Mouse (Mus musculus) neutrophil, adult 5-6 weeks (primary cell): ENCODE measurements around the gene Pla2g6. TPM values are rescaled to one million over a fixed set of nuclear protein-coding genes. Genes with fewer than 3 reads are reported as not detected.

Experiments
- ATAC-seq: fragments of 151-379, 151-347 bp; 2 replicates; pipeline ENCODE4 v1.8.0; 2017; ENCODE audit warnings: mild to moderate bottlenecking, moderate TSS enrichment; ENCODE audit not compliant: insufficient number of reproducible peaks, poor library complexity, low FRiP score, severe bottlenecking; ENCODE audit errors: extremely low read depth
- total RNA-seq: library from RNA; stranded (forward); fragments of 200-1000 nt; gene quantifications from 2 replicates; pipeline ENCODE4 v1.2.3, GENCODE M21; 2017

The Pla2g6 gene
- total RNA-seq, 1 experiment from 2014 or later, result 5.5 TPM

GRCm38 (mm10) chr15:79326971-79327961, 924 bp downstream of the Pla2g6 start:
- peak; percentile 28; the same call in 1 of the 2 replicates for ATAC-seq

- no peak for ATAC-seq
These were observed 1.9 kb downstream of the Pla2g6 start for GRCm38 (mm10) chr15:79326264-79326663.

GRCm38 (mm10) chr15:79325742-79326141, 2.4 kb downstream of the Pla2g6 start:
- no peak for ATAC-seq

GRCm38 (mm10) chr15:79324373-79324772, 3.8 kb downstream of the Pla2g6 start:
- no peak for ATAC-seq

GRCm38 (mm10) chr15:79323791-79324155, 4.4 kb downstream of the Pla2g6 start:
- no peak for ATAC-seq

GRCm38 (mm10) chr15:79322991-79323790, 5.0 kb downstream of the Pla2g6 start:
- peak; percentile 4; the same call in 1 of the 2 replicates for ATAC-seq

- ATAC-seq, result peak; percentile 10; the same call in 1 of the 2 replicates
These were observed 5.8 kb downstream of the Pla2g6 start for GRCm38 (mm10) chr15:79322281-79322990.

- no peak for ATAC-seq
These were observed 6.4 kb downstream of the Pla2g6 start for GRCm38 (mm10) chr15:79321733-79322190.

GRCm38 (mm10) chr15:79313848-79314369, 14.3 kb downstream of the Pla2g6 start:
- no peak for ATAC-seq

- ATAC-seq, result no peak
These were observed 20.3 kb downstream of the Pla2g6 start for GRCm38 (mm10) chr15:79307861-79308260.

GRCm38 (mm10) chr15:79306043-79306637, 22.1 kb downstream of the Pla2g6 start:
- ATAC-seq, result no peak

- no peak for ATAC-seq
These were observed 23.4 kb downstream of the Pla2g6 start for GRCm38 (mm10) chr15:79304832-79305231.

- no peak for ATAC-seq
These were observed 24.5 kb downstream of the Pla2g6 start for GRCm38 (mm10) chr15:79303725-79304124.

GRCm38 (mm10) chr15:79299563-79300155, 28.5 kb downstream of the Pla2g6 start:
- ATAC-seq, result no peak

GRCm38 (mm10) chr15:79298553-79298952, 29.6 kb downstream of the Pla2g6 start:
- ATAC-seq, result no peak

GRCm38 (mm10) chr15:79292779-79293178, 35.4 kb downstream of the Pla2g6 start:
- ATAC-seq, result no peak

GRCm38 (mm10) chr15:79290340-79290739, 37.9 kb downstream of the Pla2g6 start:
- no peak for ATAC-seq

- no peak for ATAC-seq
These were observed 38.7 kb downstream of the Pla2g6 start for GRCm38 (mm10) chr15:79289441-79289840.
